Mouse (Mus musculus) urinary bladder, postnatal 0 days (tissue): ENCODE measurements around the gene Mrps18b. TPM values are rescaled to one million over a fixed set of nuclear protein-coding genes. Genes with fewer than 3 reads are reported as not detected.
A peak's percentile ranks its signal among the peaks of the same experiment; 100 is the strongest.

Experiments used
- microRNA counts: library from miRNA; unstranded; fragments of <30 nt; microRNA quantifications from one replicate; lab custom pipeline; 2016
- microRNA-seq: library from miRNA; unstranded; fragments of <30 nt; microRNA quantifications from one replicate; pipeline ENCODE4, GENCODE M21; 2016
- polyA plus RNA-seq: library from polyadenylated mRNA; unstranded; fragments of >200 nt; fragmentation: Nextera tagmentation; extraction: Ambion mirVana; gene quantifications from 2 replicates; pipeline ENCODE4 v1.2.1, GENCODE M21; 2015

Gene Mrps18b
- 78.1 and 88.8 TPM in 2 replicates for polyA plus RNA-seq

DNA sequence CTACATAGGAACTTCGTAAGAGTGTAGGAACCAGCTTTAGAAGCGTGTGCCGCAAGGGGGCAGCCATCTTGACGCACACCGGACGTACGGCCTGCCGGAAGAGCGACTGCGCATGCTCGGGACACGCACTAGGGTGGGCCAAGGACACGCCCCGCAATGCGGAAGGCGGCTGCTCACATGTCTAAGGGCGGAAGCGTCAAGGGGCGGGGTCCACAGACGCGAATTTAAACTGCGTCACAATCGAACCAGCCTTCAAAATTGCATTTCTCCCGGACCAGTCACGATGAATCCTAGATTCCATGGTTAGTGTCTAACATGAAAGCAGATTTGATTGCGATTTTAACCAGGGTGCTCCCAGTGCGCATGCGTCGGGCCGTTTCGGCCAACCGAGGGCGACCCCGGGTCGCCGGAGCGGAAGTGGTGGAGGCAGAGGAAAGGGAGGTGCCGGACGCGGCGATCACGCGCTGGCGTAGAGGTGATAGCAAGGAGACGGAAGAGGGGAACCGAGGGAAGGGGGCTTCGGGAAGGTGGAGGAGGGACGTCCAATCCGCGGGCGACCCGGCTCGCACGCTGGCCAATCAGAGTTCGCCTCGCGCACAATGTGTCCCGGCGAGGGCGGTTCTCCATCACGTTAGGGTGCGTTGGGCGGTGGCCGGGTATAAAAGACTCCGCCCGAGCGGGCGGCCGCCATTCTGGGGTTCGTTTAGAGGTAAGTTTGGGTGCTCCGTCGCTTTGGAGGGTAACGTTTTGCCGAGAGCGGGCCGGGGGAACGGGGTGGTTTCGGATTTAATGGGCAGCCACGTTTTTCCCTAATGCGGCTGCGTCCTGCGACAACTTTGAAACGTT lies at the start of gene Mrps18b, which contains the start of gene Ppp1r10:
Gene Mrps18b, minus strand, starts transcription at position 93 of the 846 bp plus-strand sequence.
Gene Ppp1r10, plus strand, starts transcription at position 138 of the 846 bp plus-strand sequence.

DNA sequence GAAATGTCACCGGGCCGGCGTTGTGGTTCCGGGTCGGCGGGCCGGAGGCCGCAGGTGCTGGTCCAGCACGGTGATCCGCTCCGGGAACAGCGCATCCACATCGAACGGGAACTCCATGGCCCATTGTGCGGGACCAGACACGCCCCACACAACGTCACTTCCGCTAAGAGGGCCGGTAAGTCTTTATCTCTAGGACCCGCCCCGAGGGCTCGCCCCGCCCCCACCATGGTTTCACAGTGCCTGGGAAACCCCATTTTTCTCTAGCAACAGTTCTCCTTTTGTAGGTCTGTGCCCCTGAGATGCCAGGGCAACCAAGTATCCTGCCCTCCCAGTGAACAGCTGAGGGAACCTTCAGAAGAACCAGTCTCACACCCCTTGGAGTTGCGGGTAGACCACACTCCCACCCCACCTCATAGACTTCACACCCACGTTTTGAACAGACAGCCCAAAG lies 6.2 kb downstream of the Mrps18b start, which contains the start of gene Atat1:
Gene Atat1, minus strand, starts transcription at position 157 of the 451 bp plus-strand sequence.

DNA sequence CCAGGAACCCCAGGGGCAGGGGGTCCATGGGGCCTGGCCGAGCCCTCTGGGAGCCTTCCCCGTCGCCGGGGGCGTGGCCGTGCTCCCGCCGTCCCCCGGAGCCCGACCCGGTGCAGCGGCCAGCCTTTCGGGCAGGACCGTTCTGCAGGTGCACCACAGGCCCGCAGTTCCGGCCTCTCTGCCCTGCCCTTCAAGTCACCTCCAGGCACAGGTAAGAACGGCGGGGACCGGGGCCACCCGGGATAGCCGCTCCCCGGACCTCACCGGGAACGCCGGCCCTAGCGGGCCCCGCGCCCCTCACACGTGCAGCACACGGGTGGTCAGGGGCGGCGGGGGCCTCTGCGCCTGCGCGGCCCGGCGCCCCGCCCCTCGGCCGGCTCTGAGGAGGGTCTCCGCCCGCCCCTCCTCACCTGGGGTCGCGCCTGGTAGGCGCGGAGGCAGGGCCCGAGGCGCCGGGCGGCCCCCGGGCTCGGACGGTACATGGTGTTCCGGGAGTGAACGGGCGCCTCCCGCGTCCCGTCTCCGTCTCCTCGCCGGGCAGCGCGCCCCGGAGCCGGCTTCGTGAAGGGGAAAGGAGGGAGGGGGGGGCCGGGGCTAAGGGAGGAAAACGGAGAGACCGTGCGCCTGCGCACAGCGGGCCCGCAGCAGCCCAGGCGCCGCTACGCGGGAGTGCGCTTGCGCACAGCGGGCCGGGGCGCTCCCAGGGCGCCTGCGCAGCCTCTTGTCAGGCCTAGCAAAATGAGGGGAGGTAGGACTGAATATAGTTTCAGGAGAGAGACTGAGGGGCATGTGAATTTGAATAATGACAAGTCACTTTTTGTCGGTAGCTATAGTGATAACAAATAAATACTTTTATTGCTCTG lies 19.2 kb downstream of the Mrps18b start, which contains the start of gene 2310061I04Rik:
Gene 2310061I04Rik, minus strand, starts transcription at position 651 of the 863 bp plus-strand sequence.

DNA sequence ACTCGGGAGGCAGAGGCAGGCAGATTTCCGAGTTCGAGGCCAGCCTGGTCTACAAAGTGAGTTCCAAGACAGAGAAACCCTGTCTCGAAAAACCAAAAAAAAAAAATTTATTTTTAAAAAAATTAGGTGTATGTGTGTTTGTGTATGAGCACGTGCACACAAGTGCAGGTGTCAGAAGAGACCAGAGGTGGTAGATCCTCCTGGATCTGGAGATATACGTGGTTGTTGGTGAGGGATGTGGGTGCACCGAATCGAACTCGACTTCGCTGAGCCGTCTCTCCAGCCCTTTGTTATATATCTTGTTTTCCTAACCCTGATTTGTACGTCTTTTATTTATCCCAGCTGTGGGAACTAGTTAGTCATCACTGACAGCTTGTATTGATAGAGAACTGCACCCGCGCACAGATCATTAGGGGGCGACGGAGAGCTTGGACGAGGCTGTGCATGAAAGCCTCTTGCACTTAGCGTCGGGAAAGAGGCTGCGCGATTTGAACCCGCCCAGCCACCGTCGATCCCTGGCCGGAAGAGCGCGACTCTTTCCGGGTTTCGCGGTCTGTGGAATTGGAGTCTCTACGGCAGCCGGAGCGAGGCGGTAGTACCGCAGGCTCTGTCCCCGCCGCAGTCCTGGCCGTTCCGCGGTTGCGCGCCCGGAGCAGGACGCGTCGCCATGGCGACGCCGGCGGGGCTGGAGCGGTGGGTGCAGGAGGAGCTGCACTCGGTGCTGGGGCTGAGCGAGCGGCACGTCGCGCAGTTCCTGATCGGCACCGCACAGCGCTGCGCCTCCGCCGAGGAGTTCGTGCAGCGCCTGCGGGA lies 36.7 kb downstream of the Mrps18b start, which contains the start of gene Dhx16:
Gene Dhx16, plus strand, starts transcription at position 575 of the 813 bp plus-strand sequence.

DNA sequence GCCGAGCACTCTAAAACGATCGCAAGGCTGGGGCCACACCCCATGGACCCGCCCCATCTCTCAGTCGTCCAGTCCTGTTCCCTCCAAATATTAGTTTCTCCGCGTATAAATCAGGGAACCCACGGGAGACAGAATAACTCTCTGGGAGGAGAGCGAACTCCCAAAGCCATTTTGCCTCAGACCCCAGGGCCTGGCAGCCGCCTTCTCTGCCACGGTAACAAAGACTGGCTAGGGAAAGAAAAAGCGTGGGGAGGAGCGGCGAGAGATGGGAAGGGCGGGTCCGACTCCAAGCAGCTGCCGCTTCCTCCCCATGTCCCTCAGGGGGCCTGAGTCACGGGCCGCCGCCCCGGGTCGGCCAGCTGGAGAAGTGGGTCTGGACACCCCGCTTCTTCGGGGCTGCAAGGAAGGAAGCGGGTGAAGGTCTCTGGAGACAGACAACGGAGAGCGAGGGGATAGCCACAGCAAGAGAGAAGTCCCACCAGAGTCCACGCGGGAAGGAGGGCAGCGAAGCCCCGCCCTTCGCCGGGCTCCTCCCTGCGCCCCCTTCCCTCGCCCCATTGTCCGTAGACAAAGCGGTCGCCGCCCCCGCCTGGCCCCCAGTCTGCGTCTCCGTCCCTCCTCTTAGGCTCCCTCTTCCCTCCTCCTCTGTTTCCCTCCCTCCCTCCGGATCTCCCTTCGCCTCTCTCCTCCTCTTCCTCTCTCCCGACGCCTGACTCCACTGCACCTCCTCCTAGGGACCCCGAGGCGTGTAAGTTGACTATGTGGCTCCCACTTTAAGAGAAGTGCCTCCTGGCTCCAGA lies 50.5 kb downstream of the Mrps18b start, which contains the start of gene Ppp1r18:
Gene Ppp1r18, plus strand, starts transcription at position 113 of the 800 bp plus-strand sequence.

DNA sequence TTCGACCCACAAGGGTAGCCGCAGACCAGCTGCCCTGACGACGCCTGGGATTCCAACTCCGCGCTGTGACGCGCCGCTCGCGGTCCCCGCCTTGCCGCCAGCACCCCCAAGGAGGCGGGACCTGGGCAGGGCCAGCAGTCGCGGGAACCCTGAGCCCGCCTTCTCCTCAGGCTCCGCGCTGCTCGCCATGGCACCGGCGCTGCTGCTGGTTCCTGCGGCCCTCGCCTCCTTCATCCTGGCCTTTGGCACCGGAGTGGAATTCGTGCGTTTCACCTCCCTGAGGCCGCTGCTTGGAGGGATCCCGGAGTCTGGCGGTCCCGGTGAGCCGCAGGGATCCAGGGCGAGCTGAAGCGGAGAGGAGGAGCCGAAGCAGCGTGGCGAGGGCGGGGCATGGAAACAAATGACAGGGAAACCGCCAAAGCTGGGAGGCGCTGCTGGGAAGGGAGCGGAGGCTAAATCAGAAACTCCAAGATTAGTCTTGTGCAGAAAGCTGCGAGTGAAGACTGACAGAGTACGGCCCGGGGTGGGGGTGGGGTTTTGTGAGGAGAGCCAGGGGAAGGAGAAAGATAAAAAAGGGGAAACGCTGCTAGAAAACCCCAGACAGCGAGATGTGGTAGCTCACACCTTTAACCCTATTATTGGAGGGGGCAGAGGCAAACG lies 54.9 kb downstream of the Mrps18b start, which contains the start of gene Nrm:
Gene Nrm, plus strand, starts transcription at position 121 of the 660 bp plus-strand sequence.

MicroRNAs encoded within 50 kb of the gene (microRNA counts, 519-probe panel; counts per million panel counts)
- not detected for microRNA mmu-miR-1894-3p (lab: Ali Mortazavi, UCI)
- microRNA mmu-miR-1894-5p (lab: Ali Mortazavi, UCI): not detected
- not detected for microRNA mmu-miR-877 (lab: Ali Mortazavi, UCI)

Small RNAs within 50 kb of the gene (microRNA-seq; reads per million reads assigned to microRNA genes)
- gene Gm28033 (4.0 reads per million, percentile 6 among the genes with 10 or more reads in this experiment), gene Mir1894 (not detected), gene Mir877 (36.2 reads per million, percentile 36 among the genes with 10 or more reads in this experiment)

Other genes with a start within 250 kb of the Mrps18b start
- gene Vars2, start 248.8 kb downstream of the Mrps18b start, polyA plus RNA-seq: 9.0 and 10.0 TPM in 2 replicates
- 19.8 and 20.5 TPM in 2 replicates for gene Gtf2h4, start 242.7 kb downstream of the Mrps18b start, polyA plus RNA-seq
- gene Ddr1, start 211.8 kb downstream of the Mrps18b start, polyA plus RNA-seq: 37.2 and 44.1 TPM in 2 replicates
- 165 and 168 TPM in 2 replicates for gene Ier3, start 94.7 kb downstream of the Mrps18b start, polyA plus RNA-seq
- gene Flot1, start 93.2 kb downstream of the Mrps18b start, polyA plus RNA-seq: 123 and 125 TPM in 2 replicates
- 388 and 491 TPM in 2 replicates for gene Tubb5, start 78.1 kb downstream of the Mrps18b start, polyA plus RNA-seq
- 2.9 and 3.6 TPM in 2 replicates for gene Mdc1, start 74.9 kb downstream of the Mrps18b start, polyA plus RNA-seq
- gene Nrm, start 55.1 kb downstream of the Mrps18b start, polyA plus RNA-seq: 29.7 and 38.5 TPM in 2 replicates
- gene Ppp1r18, start 50.8 kb downstream of the Mrps18b start, polyA plus RNA-seq: 80.2 and 88.5 TPM in 2 replicates
- 15.8 and 18.3 TPM in 2 replicates for gene Dhx16, start 36.6 kb downstream of the Mrps18b start, polyA plus RNA-seq
- 12.6 and 13.9 TPM in 2 replicates for gene 2310061I04Rik, start 19.0 kb downstream of the Mrps18b start, polyA plus RNA-seq
- 19.0 and 19.2 TPM in 2 replicates for gene Atat1, start 6.3 kb downstream of the Mrps18b start, polyA plus RNA-seq
- gene Ppp1r10, start within 50 bp of the Mrps18b start, polyA plus RNA-seq: 13.6 and 15.3 TPM in 2 replicates
- 44.1 and 56.8 TPM in 2 replicates for gene Abcf1, start 53.4 kb upstream of the Mrps18b start, polyA plus RNA-seq
- 32.5 and 34.2 TPM in 2 replicates for gene Gnl1, start 63.5 kb upstream of the Mrps18b start, polyA plus RNA-seq
- gene Prr3, start 63.8 kb upstream of the Mrps18b start, polyA plus RNA-seq: 11.1 and 12.2 TPM in 2 replicates
- gene H2-T24, start 104.2 kb upstream of the Mrps18b start, polyA plus RNA-seq: 2.4 and 2.6 TPM in 2 replicates
- 31.2 and 41.0 TPM in 2 replicates for gene H2-T23, start 116.5 kb upstream of the Mrps18b start, polyA plus RNA-seq
- gene H2-T22, start 126.4 kb upstream of the Mrps18b start, polyA plus RNA-seq: 32.7 and 34.7 TPM in 2 replicates
- 0.10 TPM in 1 of 2 replicates, not detected in the other for gene Gm6034, start 126.6 kb upstream of the Mrps18b start, polyA plus RNA-seq
- not detected in 2 replicates for gene Gm11127, start 142.0 kb upstream of the Mrps18b start, polyA plus RNA-seq
- gene Gm19684, start 205.3 kb upstream of the Mrps18b start, polyA plus RNA-seq: not detected in 2 replicates
- gene Gm7030, start 213.0 kb upstream of the Mrps18b start, polyA plus RNA-seq: not detected in 2 replicates